Mouse (Mus musculus) cerebellum, postnatal 14 days (tissue): ENCODE results near the gene Nim1k.
"Not testable (repeated sequence)": the region's sequence is repeated elsewhere in the genome, so short reads cannot be mapped to it uniquely, and the experiment has no call there.

Experiments used
- DNase-seq, 2 experiments: peaks; one replicate each; pipeline ENCODE4 v3.0.0; 2021; ENCODE audit warnings: mixed read lengths in 2 of 2

Gene Nim1k

GRCm38 (mm10) chr13:119727608-119728387, 27.9 kb downstream of the Nim1k start:
- peak in 1 of 2 experiments; percentile 36 for DNase-seq

- DNase-seq, result no peak
Measured at GRCm38 (mm10) chr13:119724541-119724940, 31.1 kb downstream of the Nim1k start.

GRCm38 (mm10) chr13:119723368-119723767, 32.3 kb downstream of the Nim1k start:
- no peak for DNase-seq

GRCm38 (mm10) chr13:119722447-119722846, 33.2 kb downstream of the Nim1k start:
- DNase-seq, result no peak

GRCm38 (mm10) chr13:119716105-119716504, 39.6 kb downstream of the Nim1k start:
- no peak for DNase-seq

- peak; percentile 82 to 84 for DNase-seq
Measured at GRCm38 (mm10) chr13:119713821-119714220, 41.9 kb downstream of the Nim1k start.

GRCm38 (mm10) chr13:119713107-119713787, 42.4 kb downstream of the Nim1k start:
- DNase-seq, result peak; percentile 20 to 41

GRCm38 (mm10) chr13:119712463-119712862, 43.2 kb downstream of the Nim1k start:
- DNase-seq, result no peak

GRCm38 (mm10) chr13:119710268-119710610, 45.4 kb downstream of the Nim1k start:
- no peak for DNase-seq

- no peak for DNase-seq
Measured at GRCm38 (mm10) chr13:119709388-119710267, 46.1 kb downstream of the Nim1k start.

GRCm38 (mm10) chr13:119708941-119709340, 46.7 kb downstream of the Nim1k start:
- no peak for DNase-seq

GRCm38 (mm10) chr13:119707906-119708305, 47.8 kb downstream of the Nim1k start:
- DNase-seq, result no peak

GRCm38 (mm10) chr13:119706953-119707352, 48.7 kb downstream of the Nim1k start:
- DNase-seq, result no peak

- DNase-seq, result not testable (repeated sequence)
Measured at GRCm38 (mm10) chr13:119706278-119706880, 49.3 kb downstream of the Nim1k start.

GRCm38 (mm10) chr13:119704280-119704679, 51.4 kb downstream of the Nim1k start:
- no peak for DNase-seq

GRCm38 (mm10) chr13:119698436-119698835, 57.2 kb downstream of the Nim1k start:
- no peak for DNase-seq

- no peak for DNase-seq
Measured at GRCm38 (mm10) chr13:119696496-119696895, 59.2 kb downstream of the Nim1k start.

GRCm38 (mm10) chr13:119695676-119696075, 60.0 kb downstream of the Nim1k start:
- no peak for DNase-seq

- not testable (repeated sequence) for DNase-seq
Measured at GRCm38 (mm10) chr13:119691958-119692357, 63.7 kb downstream of the Nim1k start.

GRCm38 (mm10) chr13:119690876-119691620, 64.6 kb downstream of the Nim1k start:
- DNase-seq, result peak; percentile 69 to 75

- peak; percentile 100 for DNase-seq
Measured at GRCm38 (mm10) chr13:119690039-119690728, 65.5 kb downstream of the Nim1k start, which contains the start of gene Hmgcs1. Gene Hmgcs1, plus strand, starts transcription at chr13:119690379.
